Mouse (Mus musculus) right cerebral cortex, adult 18-20 months (tissue): Measurements from ENCODE around the gene Tank.

ENCODE experiments used
- DNase-seq: peaks from one replicate; pipeline ENCODE4 v3.0.0; 2022; ENCODE audit warnings: mixed read lengths

Gene Tank

DNA sequence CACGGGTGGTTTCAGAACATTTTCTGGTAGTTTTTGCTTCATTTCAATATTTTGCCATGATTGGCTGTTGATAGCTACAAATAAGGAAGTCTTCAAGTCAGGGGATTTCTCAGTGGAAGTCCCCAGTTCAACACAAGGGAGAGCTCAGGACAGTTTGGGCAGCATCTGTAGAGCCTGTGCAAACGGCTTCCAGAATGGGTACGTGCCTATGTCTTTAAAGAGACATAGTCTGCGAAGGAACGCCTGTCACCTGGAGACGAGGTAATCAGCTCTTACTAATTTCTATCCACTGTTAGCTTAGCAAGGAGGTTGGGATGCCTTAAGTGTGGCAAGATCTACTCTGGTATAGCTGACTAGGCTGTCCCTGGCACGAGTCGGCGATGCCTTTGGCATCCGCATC lies at the start of gene Tank:
Tank (plus strand) TSS at position 153 of the 400 bp plus-strand sequence.
- no peak for DNase-seq

DNA sequence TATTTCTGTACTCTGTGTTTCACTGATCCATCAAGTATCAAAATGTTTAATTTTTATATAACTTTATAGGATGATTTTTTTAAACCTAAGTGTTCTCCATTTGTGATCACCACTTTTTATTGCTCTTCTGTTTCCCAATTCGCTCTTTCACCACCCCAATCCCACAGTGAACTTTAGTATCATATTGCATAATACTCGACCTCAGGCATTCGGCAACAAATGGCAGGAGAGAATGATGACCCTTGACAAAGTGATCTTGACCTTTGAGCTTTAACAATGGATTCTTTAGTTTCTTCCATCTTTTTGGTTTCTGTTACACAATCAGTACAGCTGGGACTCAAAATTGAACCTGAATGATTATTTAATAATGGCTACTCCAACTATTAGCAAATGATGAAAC lies 46.1 kb upstream of the Tank start:
- no peak for DNase-seq

DNA sequence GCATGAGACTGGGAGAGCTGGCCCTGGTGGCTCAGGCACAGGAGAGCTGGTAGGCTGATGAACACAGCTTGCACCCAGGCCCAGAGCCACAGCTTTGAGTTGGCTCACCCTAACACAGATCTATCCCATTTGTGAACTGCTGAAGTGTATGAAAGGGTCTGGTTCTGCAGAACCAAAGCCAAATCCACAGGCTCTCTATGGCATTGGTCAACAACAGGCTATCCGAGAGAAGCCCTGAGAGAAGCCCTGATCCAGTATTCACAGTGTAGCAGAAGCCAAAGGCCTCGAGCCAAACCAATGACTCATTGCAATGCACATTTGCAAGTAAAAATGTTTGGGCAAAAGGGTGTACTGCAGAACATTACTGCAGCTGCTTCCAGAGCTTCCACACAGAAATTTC lies 45.3 kb upstream of the Tank start:
- DNase-seq = peak; percentile 67

DNA sequence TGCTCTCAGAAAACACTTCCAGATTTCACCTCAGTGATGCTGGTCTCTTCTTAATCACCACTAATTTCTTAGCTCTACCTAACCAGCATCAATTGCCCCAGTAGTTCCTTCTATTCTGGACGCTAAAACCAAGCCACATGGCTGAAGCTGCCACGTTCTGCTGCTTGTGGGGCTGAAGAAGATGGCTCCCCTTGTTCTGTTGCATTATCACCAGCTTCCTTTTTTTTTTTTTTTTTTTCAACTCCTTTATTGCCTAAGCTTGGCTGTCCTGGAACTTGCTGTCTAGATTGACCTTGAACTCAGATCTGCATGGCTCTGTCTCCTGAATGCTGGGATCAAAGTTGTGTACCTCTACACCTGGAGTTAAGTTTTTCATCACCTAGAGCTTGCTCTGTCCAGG lies 41.5 kb upstream of the Tank start:
- DNase-seq = no peak

DNA sequence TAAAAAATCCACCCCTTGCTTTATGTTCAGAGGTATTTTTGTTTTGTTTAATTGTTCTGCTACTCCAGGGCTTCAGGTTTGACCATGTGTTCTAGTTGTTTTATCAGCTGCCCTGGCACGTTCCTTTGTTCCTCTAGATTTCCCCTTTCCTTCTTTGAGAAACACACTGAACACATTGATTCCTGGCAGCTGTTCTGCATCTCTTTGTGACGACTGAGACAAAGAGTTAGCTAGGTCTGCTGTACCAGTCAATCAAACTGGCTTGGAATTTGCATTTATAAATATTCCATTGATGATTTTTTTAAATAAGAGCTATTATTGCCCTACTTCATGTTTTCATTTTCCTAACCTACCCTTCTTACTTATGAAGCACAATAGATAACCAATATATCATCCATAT lies 39.0 kb upstream of the Tank start:
- no peak for DNase-seq

DNA sequence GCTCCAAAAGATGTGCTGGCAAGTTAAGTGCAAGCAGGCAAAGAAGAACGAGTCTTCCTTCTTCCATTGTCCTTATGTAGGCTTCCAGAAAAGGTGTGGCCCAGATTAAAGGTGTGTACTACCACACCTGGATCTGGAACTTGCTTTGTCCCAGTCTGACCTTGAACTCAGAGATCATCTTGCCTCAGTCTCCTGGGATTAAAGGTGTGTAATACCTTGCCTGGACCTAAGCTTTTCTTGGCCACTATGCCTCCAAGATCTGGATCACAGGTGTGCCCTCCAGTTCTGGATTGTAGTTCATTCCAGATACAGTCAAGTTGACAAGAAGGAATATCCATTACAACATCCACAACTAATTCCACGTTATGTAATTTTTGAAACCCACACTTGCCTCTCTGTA lies 36.0 kb upstream of the Tank start:
- no peak for DNase-seq

DNA sequence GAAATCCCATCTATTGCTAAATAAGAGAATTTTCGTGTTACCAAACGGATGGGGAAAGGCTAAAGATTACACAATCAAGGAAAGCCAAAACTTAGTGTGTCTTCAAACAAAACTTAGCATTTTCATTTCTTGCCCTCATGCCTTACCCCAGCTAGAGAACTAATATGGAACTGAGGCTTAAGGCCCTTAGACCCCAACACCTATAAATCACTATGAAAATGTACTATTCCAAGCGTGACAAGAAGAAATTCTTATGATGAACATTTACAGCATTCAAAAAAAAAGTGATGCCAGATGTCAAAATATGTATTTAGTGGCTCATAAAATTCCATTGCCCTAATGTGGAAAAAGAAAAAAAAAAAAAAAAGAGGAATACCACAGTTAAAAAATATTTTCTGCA lies 32.7 kb upstream of the Tank start:
- no peak for DNase-seq

DNA sequence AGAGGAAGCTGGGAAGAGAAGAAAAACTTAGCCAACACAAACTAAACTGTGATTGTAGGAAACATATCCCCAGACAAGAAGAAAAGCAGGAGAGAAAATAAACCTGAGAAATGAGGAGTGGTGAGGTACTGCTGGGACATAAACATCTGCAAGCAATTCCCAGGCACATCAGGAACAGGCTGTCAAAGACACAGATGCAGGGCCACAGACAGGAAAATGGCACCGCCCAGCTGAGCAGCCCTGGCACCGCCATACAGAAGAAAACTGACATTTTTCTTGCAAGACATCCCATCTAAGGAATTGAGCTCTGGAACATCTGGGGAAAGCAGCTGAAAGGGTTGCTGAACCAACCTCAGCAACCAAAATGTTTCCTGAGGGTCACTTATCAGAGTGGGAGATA lies 30.4 kb upstream of the Tank start:
- no peak for DNase-seq

DNA sequence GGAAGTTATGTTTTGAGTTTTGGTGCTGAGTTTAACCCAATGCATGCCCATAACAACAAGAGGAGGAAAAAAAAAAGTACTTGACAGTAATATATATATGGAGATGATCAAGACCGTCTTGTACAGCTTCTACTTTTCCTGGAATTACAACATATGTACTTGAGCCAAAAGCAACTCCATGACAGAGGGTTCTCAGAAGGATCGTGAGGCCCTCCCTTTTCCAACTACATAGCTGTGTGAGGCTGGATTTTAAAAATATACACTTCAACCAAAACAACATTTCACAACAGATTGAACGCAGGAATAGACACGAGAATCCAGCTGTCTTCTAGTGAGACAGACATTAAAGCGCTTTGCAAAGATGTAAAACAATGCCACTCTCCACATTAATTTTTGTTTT lies 26.7 kb upstream of the Tank start:
- no peak for DNase-seq

DNA sequence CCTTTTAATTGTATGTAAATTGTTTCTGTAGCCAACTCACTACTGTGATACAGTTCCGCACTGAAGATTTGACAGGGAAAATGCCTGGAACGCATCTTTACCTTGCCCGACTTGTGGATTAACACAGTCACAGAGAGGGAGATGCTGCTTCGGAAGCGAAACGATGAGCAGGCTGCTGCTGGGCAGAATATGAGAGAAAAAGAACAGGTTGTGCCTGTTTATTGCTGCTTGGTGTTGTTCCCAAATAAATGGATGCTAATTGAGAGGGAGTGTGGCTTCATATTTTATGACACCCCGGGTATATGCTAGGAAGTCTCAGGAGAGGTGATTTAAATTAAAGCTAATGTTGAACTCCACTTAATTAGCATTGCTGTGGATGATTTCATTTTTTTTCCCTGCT lies 23.0 kb upstream of the Tank start:
- no peak for DNase-seq

DNA sequence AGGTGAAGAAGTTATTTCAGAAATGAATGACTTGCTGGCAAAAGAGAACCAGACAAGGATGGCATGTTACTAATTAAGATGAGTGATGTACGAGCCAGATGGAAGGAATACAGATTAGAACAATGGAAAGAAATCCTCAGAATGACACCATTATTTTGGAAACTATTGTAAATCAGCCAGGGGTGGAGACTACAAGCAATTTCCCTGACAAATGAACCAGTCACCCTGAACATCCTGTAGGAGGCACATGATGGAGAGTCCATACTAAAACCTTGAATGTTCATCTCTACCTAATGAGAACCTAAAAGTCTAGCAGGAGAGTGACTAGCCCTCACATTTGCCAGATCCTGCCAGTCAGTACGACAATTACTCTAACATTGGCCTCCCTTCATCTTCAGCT lies 22.6 kb upstream of the Tank start:
- DNase-seq = no peak

DNA sequence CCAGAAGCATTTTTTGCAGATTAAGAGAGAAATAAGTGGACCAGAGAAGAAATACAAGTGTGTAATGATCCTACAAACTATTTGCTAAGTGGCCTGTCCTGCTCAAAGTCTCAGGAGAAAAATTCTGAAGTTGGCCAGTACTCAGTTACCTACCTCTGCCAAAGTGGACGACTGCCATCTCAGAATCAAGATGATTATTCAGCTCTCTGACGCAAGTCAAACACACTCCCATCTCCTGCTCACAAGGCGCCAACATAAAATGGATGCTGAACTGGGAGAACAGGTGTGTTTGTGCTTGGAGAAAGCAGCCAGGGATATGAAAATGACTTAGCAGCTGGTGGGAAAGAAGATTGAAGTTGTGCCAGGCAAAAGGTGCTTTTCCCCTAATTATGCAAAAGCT lies 21.7 kb upstream of the Tank start:
- DNase-seq = no peak

DNA sequence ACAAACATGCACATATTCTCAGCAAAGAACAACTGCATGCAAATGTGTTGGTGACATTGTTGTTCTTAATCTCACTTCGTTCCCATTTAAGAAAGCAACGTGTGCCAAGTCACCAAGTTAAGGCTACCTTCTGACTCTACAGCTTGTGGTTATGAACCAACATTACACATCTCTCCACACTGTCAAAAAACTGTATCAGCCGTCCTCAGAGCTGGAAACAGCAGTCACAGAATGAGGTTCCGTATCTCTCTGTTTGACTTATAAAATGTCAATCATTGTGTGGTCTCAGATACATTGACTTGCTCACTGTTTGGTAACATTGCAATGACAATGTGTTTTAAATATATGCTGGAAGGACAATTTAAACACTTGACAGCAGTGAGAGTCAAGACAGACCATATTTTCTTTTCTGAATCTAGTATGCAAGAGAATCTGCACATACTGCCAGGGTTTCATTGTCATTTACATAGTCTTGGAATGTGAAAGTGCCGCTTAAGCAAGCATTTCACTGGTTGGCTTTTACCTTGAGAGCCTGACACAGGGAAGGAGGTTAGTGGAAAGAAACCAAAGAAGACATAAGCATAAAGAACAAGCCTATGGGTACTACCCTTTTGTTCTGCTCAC lies 20.4 kb upstream of the Tank start:
- DNase-seq = no peak

DNA sequence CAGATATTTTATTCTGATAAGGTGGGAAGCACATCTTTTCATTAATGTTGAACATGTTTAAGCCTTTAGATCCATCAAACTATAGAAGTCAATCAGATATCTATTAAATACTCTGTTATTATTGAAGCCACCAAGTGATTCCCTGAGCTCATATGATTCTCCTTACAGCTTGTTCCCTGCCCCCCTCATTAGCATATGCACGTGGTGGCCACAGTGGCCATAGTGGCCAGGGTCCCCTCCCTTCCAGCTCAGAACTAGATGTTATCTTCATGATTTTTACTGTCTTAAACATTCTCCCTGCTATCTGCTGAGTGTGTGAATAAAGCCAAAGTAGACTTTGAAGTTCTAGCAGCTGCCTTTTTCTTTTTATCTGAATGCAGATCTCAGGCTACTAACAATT lies 17.3 kb upstream of the Tank start:
- no peak for DNase-seq

DNA sequence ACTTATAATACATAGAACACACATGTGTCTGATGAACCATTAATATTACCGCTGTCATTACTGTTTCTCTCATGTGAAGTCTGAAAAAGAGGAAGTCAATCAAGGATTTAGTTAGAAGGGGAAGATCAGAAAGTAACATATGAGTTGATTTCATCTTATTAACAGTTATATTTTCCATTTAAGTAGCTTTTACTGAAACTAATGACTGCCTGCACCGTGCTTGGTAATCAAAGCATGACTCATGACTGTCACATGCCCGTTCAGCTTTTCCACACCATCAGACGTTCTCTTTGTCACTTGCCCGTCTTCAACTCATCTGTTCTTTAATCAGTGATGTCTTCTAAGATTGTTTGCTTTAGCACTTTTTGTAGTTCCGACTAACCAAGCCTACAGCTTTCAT lies 15.2 kb upstream of the Tank start:
- no peak for DNase-seq

DNA sequence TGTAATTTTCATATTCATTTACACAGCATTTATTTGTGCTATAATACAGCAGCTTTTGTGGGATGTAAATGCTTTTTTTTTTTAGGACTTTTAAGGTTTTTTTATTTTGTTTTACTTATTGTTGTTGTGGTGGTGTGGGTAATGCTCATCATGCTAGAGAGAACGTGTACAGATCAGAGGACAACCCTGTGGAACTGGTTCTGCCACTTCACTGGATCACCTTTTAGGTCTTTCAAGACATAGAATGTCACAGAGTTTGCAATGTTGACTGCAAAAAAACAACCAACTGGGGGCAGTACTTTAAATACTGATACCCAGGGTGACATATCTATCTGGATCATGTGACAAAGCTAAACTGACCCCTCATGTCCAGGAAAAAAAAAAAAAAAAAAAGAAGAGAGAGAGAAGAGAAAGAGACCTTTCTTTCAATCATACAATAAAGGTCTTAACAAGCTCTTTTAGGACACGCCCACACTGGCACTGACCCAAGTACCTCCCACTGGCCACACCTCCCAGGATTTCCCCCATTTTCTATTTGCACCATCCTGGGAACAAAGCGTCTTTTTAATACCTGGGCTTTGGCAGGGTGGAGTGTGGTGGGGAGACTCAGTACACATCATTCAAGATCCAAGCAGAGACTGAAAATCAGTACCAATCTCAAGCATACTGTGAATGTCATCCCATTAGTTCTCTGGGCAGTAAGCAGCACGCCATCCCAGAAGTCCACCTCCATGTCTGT lies 11.2 kb upstream of the Tank start:
- no peak for DNase-seq

DNA sequence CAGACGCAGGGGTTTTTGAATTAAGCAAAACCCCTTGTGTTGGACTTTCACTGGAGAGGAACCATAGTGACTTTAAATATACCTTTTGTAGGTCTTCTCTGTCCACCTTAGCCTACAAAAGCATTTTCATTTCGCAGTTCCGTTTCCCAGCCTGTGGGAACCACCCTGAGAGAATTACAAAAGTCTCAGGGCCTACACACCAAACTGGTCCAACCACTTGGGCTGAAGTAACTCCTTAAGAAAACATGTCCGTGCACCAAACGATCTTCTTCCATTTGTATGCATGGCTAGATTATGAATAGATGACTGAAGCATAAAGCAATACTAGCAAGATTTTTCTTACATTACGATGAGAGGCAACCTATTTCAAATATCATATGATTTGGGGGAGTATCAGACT lies 9.2 kb upstream of the Tank start:
- no peak for DNase-seq

DNA sequence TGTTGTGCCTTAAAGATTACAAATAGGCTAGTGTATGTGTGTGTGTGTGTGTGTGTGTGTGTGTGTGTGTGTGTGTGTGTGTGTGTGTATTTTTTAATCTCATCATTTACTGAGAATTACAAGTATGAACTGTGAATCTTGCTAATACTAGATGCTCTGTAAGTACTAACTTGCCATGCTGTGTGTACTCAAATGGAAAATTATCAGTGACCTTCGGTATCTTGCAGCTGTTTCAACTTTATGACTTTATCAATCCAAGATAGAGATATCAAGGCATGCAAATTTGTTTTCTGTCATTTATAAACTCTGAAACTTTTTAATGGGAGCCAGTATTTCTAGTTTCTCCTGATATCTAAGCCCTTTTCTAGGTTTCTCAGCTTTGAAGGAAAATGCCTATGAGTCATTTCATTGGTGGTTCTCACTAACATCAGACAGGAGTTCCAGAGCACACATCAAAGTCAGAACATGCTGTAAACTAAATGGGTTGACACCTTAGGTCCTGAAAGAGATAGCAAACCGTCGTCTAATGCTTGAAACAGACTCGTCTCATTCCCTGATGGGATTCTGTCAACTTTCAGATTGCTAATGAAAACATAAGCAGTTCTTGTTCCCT lies 6.9 kb upstream of the Tank start:
- DNase-seq = no peak

DNA sequence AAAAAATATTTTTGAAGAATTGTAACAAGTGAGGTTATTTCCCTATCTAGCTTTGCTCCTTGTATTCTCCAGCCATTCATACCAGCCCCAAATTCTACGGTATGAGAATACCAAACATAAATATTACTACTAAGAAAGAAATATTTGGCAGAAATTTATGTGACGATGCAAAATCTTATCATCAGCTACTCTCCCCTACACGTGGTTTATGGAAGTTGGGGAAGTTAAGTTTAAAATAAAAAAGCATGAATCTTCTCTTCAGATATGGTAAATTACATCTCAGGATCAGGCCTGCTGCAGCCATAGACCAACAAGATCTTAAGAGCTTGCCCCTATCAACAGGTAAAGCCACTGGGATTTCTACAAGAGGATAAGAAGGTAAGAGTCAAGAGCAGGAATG lies 1.9 kb upstream of the Tank start:
- DNase-seq = no peak

DNA sequence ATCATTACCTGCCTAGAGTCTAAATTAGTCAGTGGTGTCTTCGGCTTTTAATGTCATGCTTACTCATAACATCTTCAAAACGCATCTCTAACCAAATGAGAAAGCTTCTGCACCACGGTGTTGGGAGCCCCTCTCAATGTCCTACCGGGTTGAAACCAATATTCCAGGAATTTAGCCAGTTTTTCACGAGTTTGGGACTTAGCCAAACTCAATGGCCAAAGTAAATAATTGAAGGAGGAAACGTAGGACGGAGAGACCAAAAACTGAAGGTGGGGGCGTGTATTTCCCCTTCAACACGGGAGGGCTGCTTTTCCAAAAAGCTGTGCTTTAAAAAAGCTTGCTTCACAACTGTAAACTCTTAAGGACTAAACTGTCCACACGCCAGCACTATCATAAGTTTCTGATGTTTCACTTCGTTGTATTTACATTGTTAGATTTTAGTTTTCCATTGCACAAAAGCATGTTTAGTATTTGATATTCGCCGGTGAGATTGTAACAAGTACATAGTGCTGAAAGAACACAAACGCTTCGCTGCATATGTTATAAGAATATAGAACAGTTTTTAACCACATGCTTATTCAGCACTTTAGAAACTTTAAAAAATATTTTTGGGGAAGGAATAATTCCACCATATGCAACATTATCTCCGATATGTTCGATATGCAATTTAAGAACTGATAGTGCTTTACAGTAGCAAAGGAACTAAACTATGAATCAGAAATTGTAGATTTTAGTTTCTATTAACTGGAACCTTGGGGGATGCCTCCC lies 1.3 kb upstream of the Tank start:
- DNase-seq = no peak

DNA sequence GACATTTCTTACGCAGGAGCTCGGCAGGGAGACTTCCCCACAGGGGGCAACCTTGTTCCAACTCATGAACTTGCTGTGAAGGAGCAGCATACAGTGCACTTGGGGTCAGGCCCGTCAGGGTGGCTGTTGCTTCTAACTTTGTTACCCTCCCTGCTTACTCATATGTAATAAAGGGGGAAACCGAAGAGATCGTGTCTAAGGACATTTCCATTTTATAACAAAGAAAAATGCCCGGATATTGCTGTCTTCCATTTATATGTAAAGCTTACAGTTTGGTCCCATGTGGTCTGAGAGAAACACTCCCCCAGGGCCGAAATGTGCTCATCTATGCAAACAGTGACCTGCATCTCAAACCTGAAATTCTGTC lies 706 bp upstream of the Tank start:
- DNase-seq = no peak

DNA sequence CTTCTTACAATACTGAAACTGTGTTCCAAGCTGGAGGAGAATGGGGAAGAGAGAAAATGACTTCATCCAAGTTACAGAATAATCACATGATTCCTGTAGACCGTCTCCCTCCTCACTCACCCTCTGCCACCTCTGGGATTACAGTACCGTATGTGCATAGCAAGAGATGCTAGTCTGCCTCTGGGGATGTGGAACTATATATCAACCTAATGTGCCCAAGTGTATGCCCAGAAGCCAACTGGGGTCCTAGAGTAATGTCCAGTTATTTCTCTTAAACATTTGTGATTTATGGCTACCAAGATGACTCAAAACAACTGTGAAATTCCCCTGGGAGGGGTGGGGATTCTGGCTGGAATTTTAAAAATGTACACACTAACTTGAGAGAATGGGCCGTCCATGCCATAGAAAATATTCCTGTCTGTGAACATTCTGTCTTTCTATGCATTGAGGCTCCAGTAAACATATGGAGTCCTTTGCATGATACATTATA lies 1.2 kb downstream of the Tank start:
- DNase-seq = no peak

DNA sequence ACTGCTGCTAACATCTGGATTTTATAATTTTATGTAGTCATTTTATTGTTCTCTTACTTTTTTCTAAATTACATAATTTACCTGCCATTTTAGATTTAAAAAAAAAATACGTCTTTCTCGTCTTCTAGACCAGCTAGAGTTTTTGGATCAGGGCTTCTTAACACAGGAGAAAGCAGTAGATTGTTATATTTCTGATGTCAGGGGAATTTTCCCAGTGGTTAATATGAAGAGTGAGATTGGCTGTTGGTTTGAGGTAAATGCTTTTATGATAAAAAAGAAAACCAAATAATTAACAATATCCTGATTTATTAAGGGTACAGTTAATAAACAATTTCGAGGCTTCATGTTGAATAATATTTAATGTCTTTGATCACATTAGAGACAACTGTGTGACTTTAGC lies 1.7 kb downstream of the Tank start:
- DNase-seq = no peak

DNA sequence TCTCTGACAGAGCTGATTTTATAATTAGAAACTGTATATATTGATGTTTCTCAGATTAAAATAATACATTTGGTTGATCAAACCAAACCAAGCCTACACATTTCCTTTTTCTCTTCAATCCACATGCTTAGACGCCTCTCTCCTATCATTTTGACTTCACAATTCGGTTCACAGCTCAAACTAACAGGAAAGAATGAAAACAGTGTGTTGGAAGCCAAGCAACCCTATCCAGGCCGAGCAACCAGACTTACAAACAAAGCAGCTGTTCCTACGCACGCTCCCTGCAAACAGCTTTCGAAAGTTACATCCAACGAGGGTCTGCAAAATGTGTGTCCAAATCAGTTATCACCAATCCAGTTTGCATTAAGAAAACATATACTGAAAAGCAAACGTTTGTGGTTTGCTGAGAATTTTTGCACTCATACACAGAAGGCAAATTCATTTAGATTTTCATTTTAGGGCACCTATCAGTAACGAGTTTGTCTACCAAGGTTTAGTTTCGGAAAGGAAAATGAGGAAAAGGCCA lies 2.2 kb downstream of the Tank start:
- no peak for DNase-seq
